Mouse (Mus musculus): ENCODE results near the gene Nat9.

Nat9 gene

DNA sequence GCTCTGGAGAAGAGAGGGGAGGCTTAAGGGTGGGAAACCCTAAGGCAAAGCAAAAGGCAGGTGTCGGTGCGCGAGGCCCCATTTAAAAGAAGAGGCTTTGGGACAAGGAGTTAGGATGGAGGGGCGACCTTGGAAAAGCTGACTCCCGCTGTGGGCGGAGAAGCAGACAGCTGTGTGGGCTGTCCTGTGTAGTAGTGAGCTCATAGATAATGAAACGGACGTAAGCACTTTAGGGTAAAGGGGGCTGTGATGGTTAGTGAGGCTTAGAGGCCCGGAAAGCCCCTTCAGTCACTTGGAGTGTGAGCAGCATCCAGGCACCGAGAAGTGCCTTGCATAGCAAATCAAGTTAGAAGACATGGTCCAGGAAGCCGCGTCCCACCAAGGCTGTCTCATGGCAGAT lies at the start of gene Nat9:
Gene Nat9, minus strand, starts transcription at position 167 of the 400 bp plus-strand sequence.
- no peak for DNase-seq (ENCODE audit: low read depth, low spot score)

DNA sequence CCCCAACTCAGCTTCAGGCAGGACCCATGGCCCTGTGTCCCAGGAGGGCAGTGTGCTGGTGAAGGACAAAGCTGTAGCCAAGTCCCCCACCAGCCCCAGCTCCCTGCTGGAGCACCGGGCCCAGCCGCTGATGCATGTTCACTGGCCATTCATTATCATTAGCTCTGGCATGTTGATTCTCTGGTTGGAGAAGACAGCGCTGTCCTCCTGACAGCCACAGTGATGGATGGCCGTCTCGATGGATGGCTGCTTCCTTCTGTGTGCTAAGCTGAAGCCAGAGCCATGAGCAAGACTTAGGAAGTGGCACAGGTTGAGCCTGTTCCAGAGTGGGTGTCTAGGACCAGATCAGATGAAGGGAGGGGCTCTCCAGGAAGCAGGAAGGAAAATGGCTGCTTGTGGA lies 48.9 kb upstream of the Nat9 start:
- DNase-seq (ENCODE audit: low read depth, low spot score): no peak

DNA sequence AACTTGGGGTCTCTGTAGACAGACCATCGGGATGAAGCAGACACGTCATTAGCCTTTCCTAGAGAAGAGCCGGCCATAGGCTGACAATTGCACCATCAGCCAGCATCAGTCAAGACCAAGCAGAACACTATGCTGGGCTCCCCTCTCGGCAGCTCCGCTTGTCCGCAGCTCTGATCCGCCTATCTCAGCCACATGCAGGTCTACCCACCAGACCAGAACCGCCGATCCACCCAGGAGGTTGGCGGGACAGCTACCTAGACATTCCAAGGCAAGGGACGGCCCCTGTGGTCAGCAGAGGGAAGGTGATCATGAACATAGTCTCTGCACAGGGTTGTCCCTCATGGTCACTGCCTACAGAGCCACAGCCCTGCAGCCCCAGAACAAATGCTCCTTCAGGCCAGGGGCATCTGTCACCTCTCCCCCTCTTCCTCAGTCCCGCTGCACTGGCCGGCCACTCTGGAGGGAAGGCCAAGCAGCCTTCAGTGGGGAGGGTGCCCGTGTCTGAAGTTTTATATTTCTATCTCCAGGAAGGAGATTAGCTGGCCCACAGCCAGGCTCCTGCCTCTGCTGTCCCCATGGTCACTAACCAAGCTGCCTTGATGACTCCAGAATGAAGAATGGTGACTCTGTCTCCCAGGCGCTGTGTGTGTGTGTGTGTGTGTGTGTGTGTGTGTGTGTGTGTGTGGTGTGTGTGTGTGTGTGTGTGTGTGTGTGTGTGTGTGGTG lies 46.8 kb upstream of the Nat9 start:
- no peak for DNase-seq (ENCODE audit: low read depth, low spot score)

DNA sequence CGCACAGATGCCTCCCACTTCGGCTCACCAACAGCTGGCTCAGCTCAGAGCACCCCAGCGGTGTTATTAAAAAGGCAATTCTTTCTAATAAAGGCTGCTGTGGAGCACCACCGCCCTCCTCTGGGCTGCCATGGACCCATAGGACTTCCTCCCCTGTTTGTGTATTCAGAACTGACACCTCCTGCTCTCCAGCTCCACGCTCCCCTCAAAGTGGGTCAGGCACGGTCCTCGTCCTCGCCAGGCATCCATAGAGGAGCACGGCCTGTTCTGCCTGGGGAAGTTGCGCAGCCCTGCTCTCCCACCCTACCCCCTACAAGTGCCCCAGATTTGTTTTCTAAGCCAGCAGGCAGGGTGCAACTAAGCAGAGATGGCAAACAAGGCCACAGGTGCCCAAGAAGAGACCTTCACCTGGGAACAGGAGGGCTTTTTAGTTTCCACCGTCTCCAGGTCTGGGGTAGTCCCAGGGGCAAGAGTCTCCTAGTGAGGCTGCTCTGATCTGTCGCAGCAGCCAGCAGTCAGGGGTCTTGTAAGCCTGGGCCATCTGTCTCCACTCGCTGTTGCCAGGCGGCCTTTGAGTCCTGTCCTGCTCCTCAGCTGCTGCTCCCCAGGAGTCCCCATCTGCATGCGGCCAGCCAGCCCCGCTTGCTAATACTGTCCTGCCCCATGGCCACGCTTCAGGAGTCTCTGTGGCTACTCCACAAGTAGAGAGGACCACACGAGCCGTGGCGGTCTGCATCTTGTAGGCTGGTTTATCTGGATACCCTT lies 46.0 kb upstream of the Nat9 start:
- no peak for DNase-seq (ENCODE audit: low read depth, low spot score)

DNA sequence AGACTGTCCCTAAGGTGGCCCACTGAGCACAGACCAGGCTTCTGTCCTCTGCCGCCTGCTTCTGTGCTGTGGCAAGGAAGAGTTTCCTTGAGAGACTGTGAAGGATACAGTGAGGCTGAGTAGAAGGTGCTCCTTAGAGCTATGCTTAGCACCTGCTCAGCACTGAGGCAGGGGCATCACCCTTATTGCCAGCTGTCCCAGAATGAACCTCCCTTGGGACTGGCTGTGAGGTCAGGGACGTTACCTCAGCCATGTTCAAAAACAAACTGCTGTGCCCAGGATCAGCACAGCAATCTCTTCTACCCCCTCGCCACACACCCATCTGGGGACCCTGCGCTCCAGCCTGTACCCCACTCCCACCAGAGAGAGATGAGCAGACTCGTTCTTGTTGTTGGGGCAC lies 45.2 kb upstream of the Nat9 start:
- no peak for DNase-seq (ENCODE audit: low read depth, low spot score)

DNA sequence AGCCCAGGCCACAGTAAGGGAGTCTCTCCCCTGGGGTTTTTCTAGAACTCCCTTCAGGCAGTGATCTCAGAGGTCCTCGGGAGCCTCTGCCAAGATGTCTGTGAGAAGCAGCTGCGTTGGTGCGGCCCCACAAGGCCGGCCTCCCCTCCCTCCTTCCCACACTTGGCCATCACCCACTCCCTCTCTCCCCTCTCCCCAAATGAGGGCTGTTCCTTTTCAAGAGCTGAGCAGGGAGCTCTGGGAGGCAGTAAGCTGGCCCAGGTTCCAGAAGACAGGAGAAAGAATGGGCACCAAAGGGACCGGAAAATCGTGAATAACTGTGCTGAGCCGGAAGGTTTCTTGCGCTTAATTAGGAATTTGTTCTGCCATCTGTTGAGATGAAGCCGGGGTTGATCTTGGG lies 44.3 kb upstream of the Nat9 start:
- DNase-seq (ENCODE audit: low read depth, low spot score): no peak

DNA sequence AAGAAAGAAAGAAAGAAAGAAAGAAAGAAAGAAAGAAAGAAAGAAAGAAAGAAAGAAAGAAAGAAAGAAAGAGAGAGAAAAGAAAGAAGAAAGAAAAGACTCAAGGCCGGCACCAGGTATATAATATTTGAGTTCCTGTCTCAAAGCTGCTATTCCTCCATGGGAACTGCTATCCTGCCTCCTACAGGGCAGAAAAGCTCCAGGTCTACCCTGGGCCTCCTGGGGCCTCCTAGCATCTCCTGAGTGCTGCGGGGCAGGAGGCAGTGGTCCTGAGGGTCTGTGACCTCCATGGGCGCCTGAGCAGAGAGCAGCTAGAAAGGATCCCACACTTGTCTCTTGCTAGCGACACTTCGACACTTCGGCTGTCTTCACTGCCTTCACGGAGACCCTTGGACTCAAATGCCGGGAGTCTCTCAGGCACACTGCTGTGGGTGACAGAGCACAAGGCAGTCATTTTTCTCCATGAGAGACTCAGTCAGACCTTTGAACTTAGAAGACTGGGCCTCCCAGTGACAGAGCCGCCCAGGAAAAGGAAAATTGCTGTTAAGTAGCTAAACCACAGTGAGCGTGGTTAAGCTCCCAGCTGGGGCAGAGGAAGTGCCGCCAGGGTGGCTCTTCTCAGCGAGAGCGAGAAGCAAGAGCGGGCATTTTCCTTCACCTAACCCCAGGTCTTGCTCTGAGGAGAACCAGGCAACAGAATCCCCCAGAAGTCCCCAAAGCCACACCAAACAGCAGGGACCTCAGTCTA lies 43.7 kb upstream of the Nat9 start:
- no peak for DNase-seq (ENCODE audit: low read depth, low spot score)

DNA sequence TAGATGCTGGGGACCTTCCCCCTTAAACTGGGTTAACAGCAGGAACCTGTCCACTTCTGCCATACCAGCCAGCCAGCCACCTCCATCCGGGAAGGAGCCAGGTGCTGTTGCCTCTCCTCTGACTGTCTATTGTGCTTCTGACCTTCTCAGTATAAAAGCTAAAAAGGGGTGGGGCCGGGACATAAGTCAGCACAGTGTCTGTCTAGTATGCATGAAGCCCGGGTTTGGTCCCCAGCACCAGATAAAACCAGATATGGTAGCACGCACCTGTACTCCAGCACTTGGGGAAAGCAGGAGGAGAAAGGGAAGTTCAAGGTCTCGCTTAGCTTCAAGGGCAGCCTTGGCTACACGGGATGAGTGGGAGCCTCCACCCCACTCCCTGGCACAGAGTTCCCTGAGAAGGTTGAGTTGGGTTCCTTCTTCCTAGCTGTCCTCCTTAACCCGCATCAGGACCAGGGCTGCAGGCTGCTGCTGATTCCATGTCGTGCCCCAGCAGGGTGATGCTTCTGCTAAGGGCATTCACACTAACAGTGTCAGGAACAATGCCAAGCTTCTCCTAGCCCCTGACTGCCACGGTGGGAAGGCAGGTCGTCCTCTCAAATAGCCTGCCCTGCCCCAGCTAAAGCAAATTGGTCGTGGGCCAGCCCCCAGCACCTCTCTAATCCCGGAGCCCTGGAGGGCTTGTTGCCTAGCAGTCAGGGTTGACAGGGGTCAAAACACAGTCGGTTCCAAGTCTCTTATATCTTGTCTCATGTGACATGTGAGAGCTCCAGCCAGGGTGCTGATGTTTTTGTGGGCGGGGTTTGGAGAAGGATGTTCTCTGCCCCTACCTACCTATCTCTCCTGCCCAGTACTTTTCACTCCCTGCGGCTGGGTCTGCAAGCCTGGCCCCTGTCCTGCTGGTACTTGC lies 41.6 kb upstream of the Nat9 start:
- DNase-seq (ENCODE audit: low read depth, low spot score): no peak

DNA sequence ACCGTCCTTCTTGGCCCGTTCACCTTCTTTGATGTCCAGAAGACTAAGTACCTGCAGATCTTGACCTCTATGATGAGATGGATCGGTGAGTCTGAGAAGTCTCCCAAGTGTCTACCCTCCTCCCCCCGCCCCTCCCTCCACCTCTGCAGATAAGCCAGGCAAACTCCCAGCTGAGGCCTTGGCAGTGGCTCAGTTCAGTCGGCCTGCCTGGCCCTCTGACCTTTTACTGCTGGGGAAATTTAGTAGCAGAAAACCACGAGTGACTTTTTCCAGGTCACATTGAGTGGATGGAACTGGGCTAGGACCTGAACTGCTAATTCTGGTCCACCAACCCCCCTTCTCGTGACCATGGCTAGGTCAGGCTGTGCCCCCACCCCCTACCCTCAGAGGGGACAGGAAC lies 40.8 kb upstream of the Nat9 start:
- no peak for DNase-seq (ENCODE audit: low read depth, low spot score)

DNA sequence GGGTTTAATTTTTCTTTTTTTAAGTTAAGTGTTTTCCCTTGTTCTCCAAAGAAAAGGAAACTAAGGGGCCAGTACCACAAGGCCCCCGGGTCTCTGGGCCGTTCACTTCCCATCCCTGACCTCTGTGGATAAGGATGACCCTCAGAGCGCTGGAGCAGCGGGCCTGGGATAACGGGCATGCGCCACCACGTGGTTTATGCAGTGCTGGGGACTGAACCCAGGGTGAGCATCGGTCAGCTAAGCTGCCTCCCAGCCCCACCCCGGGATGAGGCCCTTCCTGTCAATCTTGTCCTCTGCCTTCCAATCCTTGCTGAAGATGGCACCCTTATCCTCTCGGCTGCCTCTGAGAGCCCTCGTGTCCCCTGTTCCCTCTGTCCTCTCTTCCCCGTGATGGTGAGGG lies 40.0 kb upstream of the Nat9 start:
- DNase-seq (ENCODE audit: low read depth, low spot score): no peak

DNA sequence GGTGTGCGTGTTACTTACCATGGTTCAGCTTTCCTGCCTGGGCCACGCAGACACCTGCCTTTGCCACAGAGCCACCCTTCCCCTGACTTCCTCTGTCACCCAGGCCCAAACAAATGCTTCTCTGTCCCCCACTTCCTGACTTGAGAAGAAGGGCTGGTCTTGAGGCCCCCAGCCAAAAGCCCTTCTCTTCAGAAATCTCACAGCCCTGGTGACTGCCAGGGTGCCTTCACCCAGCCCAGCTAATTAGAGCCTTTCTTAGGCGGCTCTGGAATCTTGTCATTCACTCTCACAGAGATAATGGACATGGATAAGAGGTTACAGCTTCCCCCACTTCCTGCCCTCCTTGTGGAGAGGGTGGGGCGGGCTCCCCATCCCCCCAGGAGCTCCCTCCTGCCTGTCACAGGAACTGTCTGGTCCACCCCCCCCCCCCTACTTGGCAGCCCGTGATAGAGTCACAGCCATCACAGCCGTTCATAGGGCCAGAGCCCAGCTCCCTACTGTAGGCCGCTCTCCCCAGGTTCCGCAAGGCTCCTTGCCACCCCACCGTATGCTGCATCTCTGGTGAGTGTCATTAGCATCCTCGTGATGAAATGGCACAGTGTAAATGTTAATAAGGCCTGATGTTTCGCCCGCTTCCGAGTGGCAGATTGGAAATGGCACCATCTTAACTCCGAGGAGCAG lies 39.3 kb upstream of the Nat9 start:
- DNase-seq (ENCODE audit: low read depth, low spot score): no peak

DNA sequence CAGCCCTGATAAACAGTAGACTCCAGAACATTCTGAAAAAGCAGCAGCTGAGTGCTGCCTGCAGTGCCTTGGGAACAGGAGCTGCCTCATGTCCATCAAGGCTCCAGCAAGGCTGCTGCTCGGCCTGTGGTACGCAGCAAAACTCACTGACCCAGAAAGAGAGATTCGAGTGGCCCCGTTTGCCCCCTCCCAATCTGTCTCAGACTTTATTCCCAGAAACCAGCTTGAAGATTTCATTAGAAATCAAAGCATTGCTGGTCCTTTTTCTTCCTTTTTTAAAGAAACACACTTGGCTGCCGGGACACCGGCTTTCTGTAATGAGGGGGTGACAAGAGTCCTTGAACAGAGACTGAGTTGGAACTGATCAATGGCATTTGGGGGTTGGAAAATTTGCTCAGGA lies 37.6 kb upstream of the Nat9 start:
- no peak for DNase-seq (ENCODE audit: low read depth, low spot score)

DNA sequence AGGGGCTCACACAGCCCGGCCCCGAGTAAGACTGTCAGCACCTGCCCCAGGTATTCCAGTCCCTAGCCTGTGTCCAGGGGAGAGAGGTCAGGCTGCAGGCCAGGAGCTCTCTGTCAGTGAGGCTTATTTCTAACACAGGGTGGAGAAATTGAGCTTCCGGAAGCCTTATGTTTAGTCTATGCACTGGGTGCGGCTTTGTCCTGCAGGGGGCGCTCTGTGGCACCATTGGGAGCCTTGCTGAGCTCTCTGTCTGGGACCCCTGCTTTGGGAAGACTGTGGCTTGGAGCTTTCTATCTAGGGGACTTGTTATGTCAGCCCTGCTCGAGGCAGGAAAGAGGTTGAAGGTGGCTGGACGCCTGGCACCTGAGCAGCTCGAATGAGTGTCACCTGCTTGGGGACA lies 37.2 kb upstream of the Nat9 start:
- DNase-seq (ENCODE audit: low read depth, low spot score): peak; percentile 49

DNA sequence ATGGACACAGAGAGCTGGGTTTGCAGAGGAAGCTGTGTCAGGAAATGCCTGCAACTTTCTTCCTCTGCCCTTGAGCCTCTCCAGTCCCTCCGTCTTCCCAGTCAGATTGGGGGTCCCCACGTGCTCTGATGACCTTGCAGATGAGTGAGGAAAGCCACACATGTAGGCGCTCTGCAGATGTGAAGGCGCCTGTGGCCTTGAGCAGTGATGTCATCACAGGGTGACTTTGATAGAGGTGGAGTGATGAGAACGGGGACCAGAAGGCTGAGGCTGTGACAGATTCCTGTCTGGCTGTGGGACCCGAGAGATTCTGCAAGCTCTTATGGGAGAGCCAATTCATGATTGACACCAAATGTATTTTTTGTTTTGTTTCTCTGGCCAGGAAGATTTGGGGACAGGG lies 36.2 kb upstream of the Nat9 start:
- DNase-seq (ENCODE audit: low read depth, low spot score): no peak

DNA sequence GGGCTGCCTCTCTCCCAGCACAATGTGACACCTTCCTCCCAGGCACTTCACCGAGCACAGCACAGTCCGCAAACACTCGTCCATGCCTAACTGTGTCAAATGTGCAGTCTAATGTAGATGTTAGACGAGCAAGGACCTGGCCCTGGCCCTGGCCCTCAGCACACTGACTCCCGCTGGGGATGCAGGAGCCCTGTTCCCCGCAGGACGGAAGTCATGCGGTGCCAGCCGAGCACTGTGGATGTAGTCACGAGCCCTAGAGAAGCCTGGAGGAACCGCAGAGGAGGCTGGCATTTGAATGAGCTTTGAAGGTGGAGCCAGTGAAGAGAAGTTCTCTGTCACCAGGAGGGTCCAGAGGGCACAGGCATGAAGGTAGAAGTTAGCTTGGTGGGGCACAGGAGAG lies 35.8 kb upstream of the Nat9 start:
- DNase-seq (ENCODE audit: low read depth, low spot score): no peak

DNA sequence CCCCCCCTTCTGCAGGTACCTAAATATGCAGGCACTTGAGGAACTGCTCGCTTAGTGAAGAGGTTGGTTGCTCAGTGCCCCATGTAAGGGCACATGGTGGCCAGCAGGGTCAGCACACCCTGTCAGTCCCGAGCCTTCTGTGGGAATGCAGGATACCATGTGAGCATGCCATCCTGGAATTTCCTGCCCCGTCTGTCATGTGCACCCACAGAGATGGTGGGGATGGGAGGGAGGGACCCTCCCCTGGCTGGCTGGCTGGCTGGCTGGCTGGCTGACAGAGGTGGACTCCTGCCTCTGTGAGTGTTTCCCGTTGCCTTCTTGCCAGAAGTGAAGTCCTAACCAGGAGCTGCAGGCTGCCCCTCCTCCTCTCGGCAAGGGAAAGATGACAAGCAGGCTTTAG lies 34.9 kb upstream of the Nat9 start:
- DNase-seq (ENCODE audit: low read depth, low spot score): no peak

DNA sequence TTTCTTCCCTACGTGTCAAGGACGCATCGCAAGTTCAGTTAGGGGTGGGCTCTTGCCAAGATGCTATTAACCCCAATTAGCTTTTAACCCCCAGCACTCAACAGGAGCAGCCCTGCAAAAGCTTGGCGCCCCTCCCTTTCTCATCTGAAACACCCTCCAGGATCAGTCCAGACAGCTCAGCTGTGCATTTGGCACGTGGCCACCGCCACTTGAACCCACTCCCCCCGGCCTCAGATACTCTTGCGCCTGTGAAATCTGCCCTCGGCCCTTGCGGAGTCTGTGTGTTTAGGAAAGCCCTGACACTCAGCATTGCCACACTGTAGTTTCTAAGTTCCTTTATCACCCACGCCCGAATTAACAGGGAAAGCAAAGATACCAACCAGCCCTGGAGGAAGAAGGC lies 34.4 kb upstream of the Nat9 start:
- no peak for DNase-seq (ENCODE audit: low read depth, low spot score)

DNA sequence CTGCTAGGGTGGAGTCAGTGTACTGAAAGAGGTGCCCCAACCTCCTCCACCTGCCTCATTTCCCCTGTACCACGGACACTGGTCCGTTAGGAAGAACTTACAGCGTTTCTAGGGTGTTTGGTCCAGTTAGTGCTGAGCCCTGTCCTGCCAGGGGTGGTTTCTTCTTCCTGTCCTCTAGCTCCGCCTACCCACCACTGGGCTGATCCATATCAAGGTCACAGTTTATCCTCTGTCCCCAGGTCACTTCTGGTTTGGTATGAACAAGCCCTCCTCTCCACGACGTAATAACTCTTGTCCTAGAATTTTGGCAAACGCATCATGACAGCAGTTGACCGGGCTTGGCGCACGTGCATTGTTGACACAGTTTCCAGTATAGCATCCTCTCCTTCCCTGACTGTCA lies 32.0 kb upstream of the Nat9 start:
- no peak for DNase-seq (ENCODE audit: low read depth, low spot score)

DNA sequence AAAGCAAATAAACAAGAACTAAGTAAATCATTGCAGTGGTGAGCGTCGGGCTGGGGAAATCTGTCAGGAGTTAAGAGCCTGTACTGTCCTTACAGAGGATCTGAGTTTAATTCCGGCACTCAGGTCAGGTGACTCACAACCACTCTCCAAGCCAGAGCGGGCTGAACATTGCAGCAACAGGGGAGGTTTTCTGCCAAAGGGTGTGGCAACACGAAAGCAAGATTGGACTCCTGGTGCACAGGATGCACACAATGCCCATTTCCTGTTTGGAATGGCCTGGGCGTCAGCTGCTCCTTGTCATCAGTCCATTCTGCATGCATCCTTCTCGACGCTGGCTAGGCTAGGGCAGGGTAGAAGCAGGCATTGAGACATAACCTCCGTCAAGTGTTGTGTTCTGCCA lies 31.6 kb upstream of the Nat9 start:
- DNase-seq (ENCODE audit: low read depth, low spot score): no peak

DNA sequence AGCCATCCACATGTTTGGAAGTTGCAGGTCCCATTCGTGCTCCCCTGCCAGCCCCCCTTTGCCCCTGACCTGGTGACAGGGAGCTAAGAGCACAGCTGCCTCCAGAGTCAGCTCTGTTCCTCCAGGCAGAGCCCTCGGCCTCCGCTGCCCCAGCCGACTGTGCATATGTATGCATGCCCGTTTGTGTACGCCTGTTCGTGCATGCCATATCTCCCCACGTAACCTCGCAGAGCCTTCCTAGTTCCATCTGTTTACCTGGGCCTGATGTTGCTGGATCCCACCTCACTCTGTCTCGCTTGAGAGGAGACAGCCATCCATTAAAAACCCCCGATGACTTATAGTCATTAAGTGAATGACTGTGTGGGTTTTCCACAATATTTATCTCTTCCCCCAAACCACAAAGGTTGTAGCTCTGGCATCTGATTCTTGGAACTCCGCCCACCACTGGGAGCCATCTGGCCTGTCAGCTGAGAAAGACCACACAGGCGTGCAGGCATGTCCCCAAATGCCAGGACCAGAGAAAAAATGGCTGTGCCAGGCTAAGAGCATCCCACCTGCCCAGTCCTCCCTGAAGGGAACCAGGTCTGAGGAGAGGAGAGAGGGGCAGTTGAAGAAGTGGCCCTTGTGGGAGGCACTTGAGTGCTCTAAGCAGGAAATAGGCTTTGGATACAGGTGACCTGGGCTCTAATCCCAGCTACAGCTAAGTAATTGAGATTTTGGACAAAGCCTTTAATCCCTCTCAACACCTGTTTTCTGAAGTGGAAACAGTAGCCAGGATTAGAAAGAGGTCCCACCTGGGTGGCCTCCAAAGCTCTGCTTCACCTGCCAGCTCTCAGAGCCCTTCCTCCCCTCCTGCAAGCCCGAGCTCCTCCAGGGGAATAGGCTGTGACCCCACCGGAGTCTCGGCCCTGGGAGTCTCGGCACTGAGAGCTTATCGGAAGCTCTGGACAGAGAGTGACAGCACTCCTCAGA lies 30.1 kb upstream of the Nat9 start:
- no peak for DNase-seq (ENCODE audit: low read depth, low spot score)
